ENCODE assay signal across 20 mouse cellular contexts in the genomic region with DNA sequence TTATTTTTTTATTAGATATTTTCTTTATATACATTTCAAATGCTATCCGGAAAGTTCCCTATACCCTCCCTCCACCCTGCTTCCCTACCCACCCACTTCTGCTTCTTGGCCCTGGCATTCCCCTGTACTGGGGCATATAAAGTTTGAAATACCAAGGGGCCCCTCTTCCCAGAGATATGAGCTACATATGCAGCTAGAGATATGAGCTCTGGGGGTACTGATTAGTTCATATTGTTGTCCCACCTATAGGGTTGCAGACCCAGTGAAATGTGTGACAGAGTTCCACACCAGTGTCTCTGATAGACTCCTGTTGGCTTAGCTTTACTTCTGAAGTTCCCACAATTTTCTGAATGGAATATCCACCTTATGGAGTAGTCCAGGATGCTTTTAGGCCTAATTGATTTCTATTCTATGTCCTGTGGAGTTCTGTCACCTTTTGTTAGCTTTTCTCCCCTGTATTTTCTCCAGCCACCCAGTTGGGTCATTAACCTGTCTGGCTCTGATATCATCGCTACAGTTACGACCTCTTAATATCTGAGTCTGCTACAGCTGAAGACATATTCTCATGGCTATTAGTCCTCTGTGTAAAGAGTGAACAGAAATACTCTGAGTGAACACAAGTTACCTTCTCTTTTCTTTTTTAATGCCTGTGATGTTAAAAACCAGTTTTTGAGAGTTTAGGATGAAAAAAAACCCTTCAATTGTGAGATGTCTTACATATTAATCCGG. TPM values are rescaled to one million over a fixed set of nuclear protein-coding genes. Genes with fewer than 3 reads are reported as not detected.
"Had no signal": no experiment of that assay in that cellular context is flagged by ENCODE, and none has a peak within 500 bp of the region (broad histone marks: within the 10 kb centered on the region; RNA-seq: fewer than 3 reads in every experiment).

No protein-coding gene starts in this region.

- H3K4me3 ChIP-seq: intestine, embryonic 15.5 days; kidney, embryonic 15.5 days; lung, embryonic 15.5 days; megakaryocyte, embryonic 14.5 days; midbrain, embryonic 15.5 days; neural tube, embryonic 12.5 days; neural tube, embryonic 15.5 days; stomach, embryonic 15.5 days had no signal

- H3K36me3 ChIP-seq: intestine, embryonic 15.5 days; kidney, embryonic 15.5 days; lung, embryonic 15.5 days; midbrain, embryonic 15.5 days; neural tube, embryonic 12.5 days; neural tube, embryonic 15.5 days; stomach, embryonic 15.5 days had no signal

- H3K4me1 ChIP-seq: intestine, embryonic 15.5 days; kidney, embryonic 15.5 days; lung, embryonic 15.5 days; megakaryocyte, embryonic 14.5 days; midbrain, embryonic 15.5 days; neural tube, embryonic 12.5 days; neural tube, embryonic 15.5 days; stomach, embryonic 15.5 days had no signal

- H3K27ac ChIP-seq: intestine, embryonic 15.5 days; kidney, embryonic 15.5 days; lung, embryonic 15.5 days; midbrain, embryonic 15.5 days; neural tube, embryonic 12.5 days; neural tube, embryonic 15.5 days; stomach, embryonic 15.5 days had no signal

- H3K4me2 ChIP-seq: intestine, embryonic 15.5 days; kidney, embryonic 15.5 days; lung, embryonic 15.5 days; midbrain, embryonic 11.5 days; midbrain, embryonic 15.5 days; neural tube, embryonic 12.5 days; neural tube, embryonic 15.5 days; stomach, embryonic 15.5 days had no signal

- H3K9ac ChIP-seq: intestine, embryonic 15.5 days; kidney, embryonic 15.5 days; lung, embryonic 15.5 days; midbrain, embryonic 15.5 days; neural tube, embryonic 12.5 days; neural tube, embryonic 15.5 days; stomach, embryonic 15.5 days had no signal

- DNase-seq: kidney, adult 11 months; kidney, adult 8-10 months; kidney, postnatal 10 days; kidney, postnatal 36 days; lung, adult 18-20 months; lung, postnatal 10 days; lung, postnatal 36 days; right cerebral cortex, adult 18-20 months; right cerebral cortex, postnatal 14 days; right cerebral cortex, postnatal 4 days; thymus, postnatal 25 days had no signal

- H3K9me3 ChIP-seq: intestine, embryonic 15.5 days; kidney, embryonic 15.5 days; lung, embryonic 15.5 days; megakaryocyte, embryonic 14.5 days; midbrain, embryonic 15.5 days; neural tube, embryonic 12.5 days; neural tube, embryonic 15.5 days; stomach, embryonic 15.5 days had no signal

- H3K27me3 ChIP-seq: intestine, embryonic 15.5 days; kidney, embryonic 15.5 days; lung, embryonic 15.5 days; megakaryocyte, embryonic 14.5 days; midbrain, embryonic 15.5 days; neural tube, embryonic 12.5 days; neural tube, embryonic 15.5 days; stomach, embryonic 15.5 days had no signal

- ATAC-seq: intestine, embryonic 15.5 days; midbrain, embryonic 15.5 days had no signal

RNA-seq across cellular contexts. Expression of gene Rxfp1, which starts 16.8 kb away (rescaled TPM):
- polyA plus RNA-seq: midbrain, embryonic 11.5 days; stomach, embryonic 15.5 days had no signal
